8 mouse cellular contexts compared by ENCODE assay signal in the genomic region with DNA sequence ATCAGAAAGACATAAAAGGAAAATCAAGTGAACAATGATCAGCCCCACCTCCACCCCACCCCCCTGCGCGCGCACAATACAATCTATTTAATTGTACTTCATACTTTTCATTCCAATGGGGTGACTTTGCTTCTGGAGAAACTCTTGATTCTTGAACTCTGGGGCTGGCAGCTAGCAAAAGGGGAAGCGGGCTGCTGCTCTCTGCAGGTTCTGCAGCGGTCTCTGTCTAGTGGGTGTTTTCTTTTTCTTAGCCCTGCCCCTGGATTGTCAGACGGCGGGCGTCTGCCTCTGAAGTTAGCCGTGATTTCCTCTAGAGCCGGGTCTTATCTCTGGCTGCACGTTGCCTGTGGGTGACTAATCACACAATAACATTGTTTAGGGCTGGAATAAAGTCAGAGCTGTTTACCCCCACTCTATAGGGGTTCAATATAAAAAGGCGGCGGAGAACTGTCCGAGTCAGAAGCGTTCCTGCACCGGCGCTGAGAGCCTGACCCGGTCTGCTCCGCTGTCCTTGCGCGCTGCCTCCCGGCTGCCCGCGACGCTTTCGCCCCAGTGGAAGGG. TPM values are rescaled to one million over a fixed set of nuclear protein-coding genes. Genes with fewer than 3 reads are reported as not detected.
A peak's percentile ranks its signal among the peaks of the same experiment; 100 is the strongest.
DNase-seq lines count a peak whose midpoint lies in the region; ATAC-seq lines count a peak whose summit lies in the region.

A gene (plus strand): TSS at position 316 of the 561 bp plus-strand sequence.

- no peak within 1 kb of the TSS for H3K27ac ChIP-seq in liver, embryonic 16.5 days (ENCODE audit: low read length)

- no peak within 1 kb of the TSS for H3K9ac ChIP-seq in liver, embryonic 16.5 days (ENCODE audit: low read depth, low read length)

- peak; percentile 55 for ATAC-seq in liver, embryonic 16.5 days (ENCODE audit: low read depth)
- no peak for ATAC-seq in erythroblast, adult 5-6 weeks (replicated peaks; ENCODE audit: low FRiP score, poor library complexity, severe bottlenecking)

- H3K4me3 ChIP-seq in liver, embryonic 16.5 days (ENCODE audit: low read depth, low read length), result peak within 1 kb of the TSS; percentile 44

- no peaks in the 10 kb centered on the region for H3K36me3 ChIP-seq in liver, embryonic 16.5 days (ENCODE audit: control insufficient read depth, insufficient read depth)

- no peaks in the 10 kb centered on the region for H3K9me3 ChIP-seq in liver, embryonic 16.5 days (replicated peaks; ENCODE audit: control insufficient read depth, low read length)

- no peaks in the 10 kb centered on the region for H3K4me1 ChIP-seq in liver, embryonic 16.5 days (ENCODE audit: control insufficient read depth, low read depth, low read length)

- WGBS in liver, embryonic 16.5 days (ENCODE audit: insufficient replicate concordance), result 0% methylated on average over 26 of the region's 26 CpGs

- peak within 1 kb of the TSS; percentile 45 for H3K4me2 ChIP-seq in liver, embryonic 16.5 days (ENCODE audit: low read depth, low read length)

- H3K27me3 ChIP-seq in liver, embryonic 16.5 days (ENCODE audit: control insufficient read depth, insufficient read depth, low read depth, low read length), result peaks cover 36% of the 10 kb centered on the region

- DNase-seq in B cell, adult 2 months, result peak; percentile 66
- DNase-seq in Muller cell, postnatal 12 days (ENCODE audit: inconsistent ontology term), result peak; percentile 87
- DNase-seq in embryo, embryonic 9.5 days (ENCODE audit: extremely low spot score), result peak; percentile 59
- DNase-seq in heart, adult 9 months (ENCODE audit: low spot score in 2 of 2), result peak; percentile 77
- peak; percentile 68 for DNase-seq in kidney, adult 18-20 months
- DNase-seq in naive thymus-derived CD4-positive, alpha-beta T cell, adult 2 months (ENCODE audit: low read depth), result peak; percentile 34

RNA-seq across cellular contexts. Expression of the gene that starts here (rescaled TPM):
- 0.44 and 0.45 TPM in 2 replicates for polyA plus RNA-seq in liver, embryonic 16.5 days (2015; fragmentation: Nextera tagmentation; extraction: Ambion mirVana)
- total RNA-seq in erythroblast, adult 5-6 weeks (2015; ENCODE audit: low replicate concordance), result not detected in 2 replicates
- not detected in 2 replicates for total RNA-seq in erythroblast, adult 5-6 weeks (2017; ENCODE audit: low replicate concordance)

Comparison
In these comparisons a context has a peak if more than half of its experiments do, and no peak if none do; other contexts are left out.
1. Peak in ATAC-seq, H3K4me3 ChIP-seq and H3K4me2 ChIP-seq in liver, embryonic 16.5 days; RNA of the gene not detected or under 1 TPM.
2. DNase-seq: peak in every context shown above with its lines; median percentile 87 in Muller cell, postnatal 12 days; 77 in heart, adult 9 months; 68 in kidney, adult 18-20 months; 66 in B cell, adult 2 months; 59 in embryo, embryonic 9.5 days; 34 in naive thymus-derived CD4-positive, alpha-beta T cell, adult 2 months.